Mouse (Mus musculus) forebrain, embryonic 15.5 days (tissue): ENCODE measurements at regions not wholly inside any gene's neighbourhood (a gene's known extent, or its start where the extent isn't known, plus 50 kb on each side); places are given as distances from the start of the nearest gene placed in this dataset.

Source experiments
- ATAC-seq: fragments of 200-750 bp; cut with Nextera tagmentation; replicated peaks from 2 replicates; pipeline ENCODE4 v1.8.0; 2017; ENCODE audit warnings: mild to moderate bottlenecking, moderate TSS enrichment, moderate library complexity
- H3K27ac ChIP-seq: fragments of 300-500 bp; sonication (generic); replicated peaks from 2 replicates; pipeline ENCODE4 v1.5.1; 2015; ENCODE audit warnings: mild to moderate bottlenecking, inconsistent platforms
- H3K27me3 ChIP-seq: fragments of 300-500 bp; sonication (generic); 2 replicates; pipeline ENCODE4 v1.6.1; 2015; ENCODE audit warnings: inconsistent platforms
- H3K36me3 ChIP-seq: fragments of 300-500 bp; sonication (generic); 2 replicates; pipeline ENCODE4 v1.6.1; 2015; ENCODE audit warnings: mild to moderate bottlenecking, inconsistent platforms
- H3K4me1 ChIP-seq: fragments of 300-500 bp; sonication (generic); 2 replicates; pipeline ENCODE4 v1.6.1; 2015; ENCODE audit warnings: inconsistent platforms
- H3K4me2 ChIP-seq: fragments of 300-500 bp; sonication (generic); replicated peaks from 2 replicates; pipeline ENCODE4 v1.6.1; 2015; ENCODE audit warnings: mild to moderate bottlenecking, inconsistent platforms
- H3K4me3 ChIP-seq: fragments of 300-500 bp; sonication (generic); 2 replicates; pipeline ENCODE4 v1.5.1; 2015; ENCODE audit warnings: mild to moderate bottlenecking, inconsistent platforms
- H3K9ac ChIP-seq: fragments of 300-500 bp; sonication (generic); replicated peaks from 2 replicates; pipeline ENCODE4 v1.6.1; 2015; ENCODE audit warnings: mild to moderate bottlenecking, inconsistent platforms
- H3K9me3 ChIP-seq: fragments of 300-500 bp; sonication (generic); 2 replicates; pipeline ENCODE4 v1.6.1; 2016; ENCODE audit warnings: inconsistent platforms
- WGBS: fragments of 180-500 bp; shearing (Covaris S2); methylation state at CpG from one replicate; pipeline ENCODE4 v1.1.7; 2015; ENCODE audit warnings: mixed read lengths; 5-methylcytosine and 5-hydroxymethylcytosine counted together

DNA sequence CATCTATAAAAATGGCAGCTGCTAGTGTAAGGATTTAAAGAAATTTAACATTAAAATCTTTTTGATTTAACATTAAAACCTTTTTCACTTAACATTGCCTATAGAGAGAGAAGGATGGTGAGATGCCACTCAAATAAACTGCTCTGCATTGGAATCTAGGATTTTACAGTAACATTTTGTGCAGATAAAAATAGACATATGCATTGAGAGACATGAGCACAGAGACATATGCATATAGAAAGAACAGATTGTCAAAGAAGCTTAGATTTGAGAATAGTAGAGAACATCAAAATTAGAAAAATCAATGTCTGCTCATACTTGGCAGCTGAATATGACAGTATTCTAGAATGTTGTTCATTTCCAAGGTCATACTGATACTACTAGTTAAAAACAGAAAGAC lies 220.2 kb downstream of the Arap2 start:
- no peak; the same call in 1 of the 2 replicates for ATAC-seq
- Histone ChIP-seq H3K4me1 (no peaks in the 10 kb centered on the region), H3K36me3 (no peaks in the 10 kb centered on the region), H3K4me3 (no peak overlapping the region), H3K9me3 (no peaks in the 10 kb centered on the region), H3K9ac (no peak overlapping the region), H3K4me2 (no peak overlapping the region), H3K27ac (no peak overlapping the region), H3K27me3 (no peaks in the 10 kb centered on the region)

DNA sequence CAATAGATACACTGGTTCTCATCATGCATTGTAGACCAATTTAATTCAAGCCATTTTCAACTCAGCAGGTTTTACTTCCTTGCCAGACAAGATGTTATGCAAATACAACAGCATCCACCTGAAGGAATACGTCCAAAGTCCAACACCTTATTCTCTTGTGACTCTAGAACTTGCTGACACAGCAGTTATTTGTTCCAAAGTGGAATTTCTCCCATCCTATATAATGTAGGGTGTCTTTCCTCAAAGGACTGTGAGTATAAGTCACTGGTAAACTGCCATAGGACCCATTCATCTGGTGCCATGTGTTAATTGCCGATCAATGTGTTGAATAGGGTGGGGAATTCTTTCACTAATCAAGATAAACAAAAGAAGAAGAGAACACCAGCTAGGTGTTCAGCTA lies 226.7 kb downstream of the Arap2 start:
- no peak overlapping the region for H3K9ac ChIP-seq
- no peak for ATAC-seq
- H3K36me3 ChIP-seq = no peaks in the 10 kb centered on the region
- no peak overlapping the region for H3K27ac ChIP-seq
- H3K4me2 ChIP-seq = no peak overlapping the region
- no peaks in the 10 kb centered on the region for H3K27me3 ChIP-seq
- no peaks in the 10 kb centered on the region for H3K9me3 ChIP-seq
- 89% methylated on average over 2 of the region's 2 CpGs for WGBS
- no peak overlapping the region for H3K4me3 ChIP-seq
- H3K4me1 ChIP-seq = no peaks in the 10 kb centered on the region

DNA sequence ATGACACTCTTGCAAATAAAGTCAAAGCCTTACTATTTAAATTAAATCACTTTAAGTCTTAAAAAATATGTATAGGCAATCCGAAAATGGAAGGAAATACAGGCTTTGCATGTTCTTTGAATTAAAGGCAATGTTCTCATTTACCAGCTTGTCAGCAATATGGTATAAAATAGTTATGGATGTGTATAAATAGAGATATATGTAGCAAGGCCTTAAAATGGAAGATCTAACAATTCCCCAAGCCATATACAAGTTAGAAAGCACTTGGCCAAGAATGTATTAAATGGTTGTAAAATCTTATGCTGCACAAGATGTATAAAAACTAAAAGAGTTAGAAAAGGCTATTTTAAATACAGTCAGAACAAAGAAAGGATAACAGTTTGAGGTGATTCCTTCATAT lies 254.1 kb downstream of the Arap2 start:
- H3K4me2 ChIP-seq = no peak overlapping the region
- H3K4me1 ChIP-seq = no peaks in the 10 kb centered on the region
- no peak overlapping the region for H3K4me3 ChIP-seq
- WGBS = 89% methylated on average over 1 of the region's 1 CpGs
- H3K36me3 ChIP-seq = no peaks in the 10 kb centered on the region
- no peaks in the 10 kb centered on the region for H3K9me3 ChIP-seq
- ATAC-seq = no peak
- H3K9ac ChIP-seq = no peak overlapping the region
- H3K27me3 ChIP-seq = no peaks in the 10 kb centered on the region
- no peak overlapping the region for H3K27ac ChIP-seq

DNA sequence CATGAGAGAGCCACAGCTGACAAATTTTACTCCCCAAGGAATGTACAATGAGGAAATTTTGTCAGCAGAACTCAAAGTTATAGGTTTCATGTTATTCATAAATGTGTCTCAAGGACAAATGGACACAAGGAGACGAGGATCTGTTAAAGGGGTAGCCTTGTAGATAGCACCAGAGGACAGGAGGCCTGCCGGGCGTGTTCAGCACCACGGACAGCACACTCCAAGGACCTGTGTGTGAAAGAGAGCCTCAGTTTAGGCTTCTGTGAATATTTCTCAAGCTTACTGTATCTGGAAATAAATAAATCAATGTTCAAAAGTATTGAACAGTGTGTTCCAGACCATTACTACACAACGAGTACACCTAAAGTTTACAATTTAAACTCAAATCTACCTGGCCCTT lies 282.4 kb downstream of the Arap2 start:
- Histone ChIP-seq H3K36me3 (no peaks in the 10 kb centered on the region), H3K4me3 (no peak overlapping the region), H3K9ac (no peak overlapping the region), H3K27ac (no peak overlapping the region), H3K27me3 (no peaks in the 10 kb centered on the region), H3K9me3 (no peaks in the 10 kb centered on the region), H3K4me2 (no peak overlapping the region), H3K4me1 (no peaks in the 10 kb centered on the region)
- WGBS = 45% methylated on average over 5 of the region's 5 CpGs
- no peak for ATAC-seq

DNA sequence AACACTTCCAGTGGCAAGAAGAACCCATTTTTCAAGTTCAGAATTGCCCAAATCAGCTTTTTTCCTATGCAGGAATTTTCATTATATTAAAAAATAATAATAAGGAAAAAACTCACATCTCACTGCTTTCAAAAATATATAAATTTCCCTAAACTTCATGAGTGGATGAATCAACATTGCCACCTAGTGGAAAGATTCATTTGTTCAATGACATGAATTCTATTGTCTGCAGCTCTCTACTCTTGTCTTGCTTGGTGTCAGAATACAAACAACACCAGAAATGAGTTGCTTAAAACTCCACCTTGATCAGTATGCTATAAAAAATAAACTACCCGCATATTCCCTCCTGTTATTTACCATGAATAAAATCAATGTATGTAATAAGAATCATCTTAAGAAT lies 285.0 kb downstream of the Arap2 start:
- Histone ChIP-seq H3K36me3 (no peaks in the 10 kb centered on the region), H3K9ac (no peak overlapping the region), H3K4me1 (no peaks in the 10 kb centered on the region), H3K27ac (no peak overlapping the region), H3K4me2 (no peak overlapping the region), H3K9me3 (no peaks in the 10 kb centered on the region), H3K27me3 (no peaks in the 10 kb centered on the region), H3K4me3 (no peak overlapping the region)
- ATAC-seq = peak; percentile 63; the same call in 1 of the 2 replicates
- 23% methylated on average over 1 of the region's 1 CpGs for WGBS

DNA sequence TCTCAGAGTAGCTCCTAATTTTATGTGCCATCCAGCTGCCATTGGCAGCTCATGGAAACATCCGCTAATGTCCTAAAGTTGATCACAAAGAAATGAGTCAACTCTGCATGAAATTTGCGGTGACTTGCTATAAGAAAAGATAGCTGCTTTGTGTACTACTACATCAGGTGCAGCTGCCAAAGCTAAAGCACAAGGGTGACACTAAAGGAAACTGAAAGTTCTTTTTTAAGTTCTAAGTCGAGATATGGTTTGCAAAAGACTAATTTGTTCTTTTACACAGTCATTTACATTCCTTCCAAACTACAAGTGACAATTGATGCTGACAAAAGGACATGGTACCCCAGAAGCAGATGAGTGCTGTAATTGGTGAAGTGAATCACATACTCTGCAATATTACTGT lies 292.5 kb downstream of the Arap2 start:
- H3K9ac ChIP-seq = no peak overlapping the region
- no peaks in the 10 kb centered on the region for H3K27me3 ChIP-seq
- H3K4me1 ChIP-seq = no peaks in the 10 kb centered on the region
- H3K9me3 ChIP-seq = no peaks in the 10 kb centered on the region
- H3K4me3 ChIP-seq = no peak overlapping the region
- no peak overlapping the region for H3K27ac ChIP-seq
- ATAC-seq = no peak
- 87% methylated on average over 3 of the region's 3 CpGs for WGBS
- H3K36me3 ChIP-seq = no peaks in the 10 kb centered on the region
- no peak overlapping the region for H3K4me2 ChIP-seq

DNA sequence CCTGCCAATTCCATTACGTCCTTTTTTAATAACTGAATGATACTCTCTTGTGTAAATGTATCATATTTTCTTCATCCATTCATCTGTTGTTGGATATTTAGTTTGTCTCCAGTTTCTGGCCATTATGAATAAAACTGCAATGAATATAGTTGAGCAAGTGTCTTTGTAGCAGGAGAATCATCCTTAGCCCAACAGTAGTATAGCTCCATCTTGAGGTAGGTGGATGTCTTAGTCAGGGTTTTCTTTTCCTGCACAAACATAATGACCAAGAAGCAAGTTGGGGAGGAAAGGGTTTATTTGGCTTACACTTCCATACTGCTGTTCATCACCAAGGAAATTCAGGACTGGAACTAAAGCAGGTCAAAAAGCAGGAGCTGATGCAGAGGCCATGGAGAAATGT lies 299.2 kb downstream of the Arap2 start:
- Histone ChIP-seq H3K4me2 (no peak overlapping the region), H3K4me3 (no peak overlapping the region), H3K9me3 (no peaks in the 10 kb centered on the region), H3K27me3 (no peaks in the 10 kb centered on the region), H3K36me3 (no peaks in the 10 kb centered on the region), H3K4me1 (no peaks in the 10 kb centered on the region), H3K9ac (no peak overlapping the region), H3K27ac (no peak overlapping the region)
- WGBS = 88% methylated on average over 1 of the region's 1 CpGs
- no peak for ATAC-seq

DNA sequence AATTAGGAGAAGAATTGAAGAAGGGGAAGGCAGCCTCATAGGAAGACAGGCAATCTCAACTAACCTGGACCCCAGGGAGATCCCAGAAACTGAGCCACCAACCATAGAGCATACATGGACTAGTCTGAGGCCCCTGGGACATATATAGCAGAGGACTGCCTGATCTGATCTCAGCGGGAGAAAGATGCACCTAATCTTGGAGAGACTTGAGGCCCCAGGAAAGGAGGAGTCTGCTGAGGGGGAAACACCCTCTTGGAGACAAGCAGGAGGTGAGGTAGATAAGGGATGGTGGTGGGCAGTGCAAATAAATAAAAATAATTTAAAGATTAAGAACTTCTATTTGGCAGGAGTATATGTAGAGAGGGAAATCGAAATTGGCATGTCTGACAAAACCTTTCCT lies 303.4 kb downstream of the Arap2 start:
- H3K9ac ChIP-seq = no peak overlapping the region
- no peaks in the 10 kb centered on the region for H3K9me3 ChIP-seq
- no peak overlapping the region for H3K4me3 ChIP-seq
- 75% methylated on average over 2 of the region's 2 CpGs for WGBS
- no peaks in the 10 kb centered on the region for H3K36me3 ChIP-seq
- no peak overlapping the region for H3K27ac ChIP-seq
- H3K4me1 ChIP-seq = no peaks in the 10 kb centered on the region
- H3K4me2 ChIP-seq = no peak overlapping the region
- H3K27me3 ChIP-seq = no peaks in the 10 kb centered on the region
- no peak for ATAC-seq
